Mouse (Mus musculus) frontal cortex, adult 2 months (tissue): ENCODE data around the gene Maml3. TPM values are rescaled to one million over a fixed set of nuclear protein-coding genes. Genes with fewer than 3 reads are reported as not detected.

Experiments used
- DNase-seq, 2 experiments: peaks; one replicate each; pipeline ENCODE4 v3.0.0; 2022; ENCODE audit warnings: low spot score in 1 of 2; ENCODE audit errors: extremely low spot score in 1 of 2
- polyA plus RNA-seq: library from polyadenylated mRNA; depleted of rRNA; stranded (reverse); fragments of >200 nt; gene quantifications from 2 replicates; pipeline ENCODE4 v1.2.3, GENCODE M21; 2012; rRNA removed

Maml3 gene
- polyA plus RNA-seq = 5.6 and 6.0 TPM in 2 replicates

- peak; percentile 37 to 82 for DNase-seq
Observed at GRCm38 (mm10) chr3:52104636-52105151, at the start of gene Maml3. Maml3 (minus strand) TSS chr3:52105076.

- no peak for DNase-seq
Observed at GRCm38 (mm10) chr3:52151155-52151554, 46.3 kb upstream of the Maml3 start.

DNA sequence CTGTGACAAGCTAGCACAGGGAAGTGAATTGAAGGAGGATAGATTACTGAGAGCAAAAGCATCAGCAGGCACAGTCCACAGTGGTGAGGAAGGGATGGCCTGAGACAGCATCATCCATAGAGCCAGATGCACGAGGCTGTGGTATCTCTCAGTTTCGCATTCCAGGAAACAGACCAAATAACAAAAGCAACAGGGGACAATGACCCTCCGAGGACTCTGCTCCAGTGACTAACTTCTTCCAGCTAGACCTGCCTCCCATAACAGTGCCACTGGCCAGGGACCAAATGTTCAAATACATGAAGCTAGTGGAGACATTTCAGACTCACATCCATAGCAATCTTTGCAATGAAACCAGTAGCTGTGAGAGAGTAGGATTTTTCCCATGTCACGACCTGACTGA lies 43.4 kb upstream of the Maml3 start:
- DNase-seq = no peak

GRCm38 (mm10) chr3:52144776-52145460 lies 40.0 kb upstream of the Maml3 start:
- DNase-seq = no peak

GRCm38 (mm10) chr3:52143017-52143416 lies 38.1 kb upstream of the Maml3 start:
- no peak for DNase-seq

DNA sequence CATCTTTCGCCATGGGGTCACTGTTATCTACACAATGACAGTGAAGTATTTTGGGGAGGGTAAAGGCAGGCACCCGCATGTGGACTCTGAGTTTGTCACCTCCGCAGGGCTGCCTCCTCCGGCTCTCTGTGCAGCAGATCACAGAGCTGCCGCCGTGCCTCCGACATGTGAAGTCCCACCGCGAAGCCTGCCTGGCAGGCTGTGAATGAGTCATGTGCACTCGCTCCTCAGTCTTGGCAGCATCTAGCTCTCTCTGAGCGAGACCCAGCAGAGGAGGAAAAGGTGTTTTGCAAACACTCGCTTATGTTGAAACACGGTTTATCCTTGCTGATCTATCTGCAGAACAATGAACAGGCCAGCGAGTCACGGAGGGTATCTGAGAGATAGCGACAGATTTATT lies 35.3 kb upstream of the Maml3 start:
- peak; percentile 61 to 83 for DNase-seq

GRCm38 (mm10) chr3:52125421-52125820 lies 20.5 kb upstream of the Maml3 start:
- peak in 1 of 2 experiments; percentile 52 for DNase-seq

- no peak for DNase-seq
Observed at GRCm38 (mm10) chr3:52120858-52121257, 16.0 kb upstream of the Maml3 start.

- DNase-seq = no peak
Observed at GRCm38 (mm10) chr3:52119216-52119615, 14.3 kb upstream of the Maml3 start.

GRCm38 (mm10) chr3:52115421-52115820 lies 10.5 kb upstream of the Maml3 start:
- DNase-seq = no peak

DNA sequence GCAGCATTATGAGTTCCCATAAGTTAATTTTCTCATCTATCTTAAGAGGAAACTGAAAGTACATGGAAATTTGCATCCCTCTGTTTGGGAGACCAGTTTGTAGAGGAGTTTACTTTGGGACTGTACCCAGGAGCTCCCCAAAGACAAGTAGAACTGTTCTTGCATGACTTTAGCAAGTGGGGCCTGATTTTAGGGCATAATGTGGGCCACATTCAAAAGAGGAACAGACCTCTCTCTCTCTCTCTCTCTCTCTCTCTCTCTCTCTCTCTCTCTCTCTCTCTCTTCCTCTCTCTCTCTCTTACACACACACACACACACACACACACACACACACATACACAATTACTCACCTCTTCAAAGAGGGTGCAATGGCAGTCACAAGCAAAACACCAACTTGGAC lies 3.2 kb upstream of the Maml3 start:
- no peak for DNase-seq

- DNase-seq = peak in 1 of 2 experiments; percentile 28
Observed at GRCm38 (mm10) chr3:52105156-52105555, 280 bp upstream of the Maml3 start.

GRCm38 (mm10) chr3:52104208-52104607 lies 668 bp downstream of the Maml3 start:
- no peak for DNase-seq

GRCm38 (mm10) chr3:52103531-52104181 lies 1.2 kb downstream of the Maml3 start:
- DNase-seq = peak in 1 of 2 experiments; percentile 56

DNA sequence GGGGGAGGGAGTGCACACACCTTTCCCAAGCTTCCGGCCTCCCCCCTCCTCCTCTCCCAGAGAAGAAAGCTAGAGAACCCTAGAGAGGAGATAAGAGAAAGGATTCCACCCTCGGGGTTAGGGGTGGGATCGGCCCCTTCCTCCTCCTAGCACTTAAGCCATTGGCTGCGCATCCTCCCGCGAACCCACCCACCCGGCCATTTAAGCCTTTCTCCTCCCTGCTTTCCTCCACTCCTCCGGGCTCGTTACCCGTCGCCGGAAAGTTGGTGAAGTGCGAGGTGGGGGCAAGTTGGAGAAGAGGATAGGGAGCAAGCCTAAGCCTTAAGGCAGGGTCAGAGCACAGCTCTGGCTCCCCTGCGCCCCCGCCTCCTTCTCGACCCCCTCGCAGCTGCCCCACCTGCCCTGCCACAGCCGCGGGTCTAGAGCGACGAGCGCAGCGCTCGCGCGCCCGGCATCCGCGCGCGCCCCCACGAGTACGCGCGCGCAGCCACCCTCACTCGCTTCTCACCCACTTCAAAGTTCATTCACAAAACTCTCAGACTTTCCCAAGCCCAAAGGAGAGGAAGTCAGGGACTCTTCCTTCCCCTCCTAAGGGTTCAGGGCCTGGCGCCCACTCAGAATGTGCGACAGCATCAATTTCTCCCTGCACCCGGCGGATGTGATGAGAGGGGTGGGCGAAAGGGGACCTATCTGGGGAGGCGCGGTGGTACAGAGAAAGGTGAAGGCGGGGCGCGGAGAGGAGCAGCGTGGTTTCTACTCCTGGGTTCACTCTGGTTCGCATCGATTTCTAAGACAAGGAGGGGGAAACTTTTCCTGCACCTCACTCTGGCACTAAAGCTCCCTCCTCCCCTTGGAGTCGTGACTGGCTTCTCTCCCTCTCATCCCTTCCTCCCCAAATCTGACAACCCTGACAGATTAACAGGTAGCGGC lies 2.0 kb downstream of the Maml3 start:
- peak; percentile 33 to 70 for DNase-seq

- peak; percentile 46 to 71 for DNase-seq
Observed at GRCm38 (mm10) chr3:52101977-52102600, 2.8 kb downstream of the Maml3 start.

- DNase-seq = no peak
Observed at GRCm38 (mm10) chr3:52101401-52101976, 3.4 kb downstream of the Maml3 start.

- DNase-seq = peak in 1 of 2 experiments; percentile 72
Observed at GRCm38 (mm10) chr3:52100926-52101325, 4.0 kb downstream of the Maml3 start.

GRCm38 (mm10) chr3:52100306-52100705 lies 4.6 kb downstream of the Maml3 start:
- DNase-seq = no peak

DNA sequence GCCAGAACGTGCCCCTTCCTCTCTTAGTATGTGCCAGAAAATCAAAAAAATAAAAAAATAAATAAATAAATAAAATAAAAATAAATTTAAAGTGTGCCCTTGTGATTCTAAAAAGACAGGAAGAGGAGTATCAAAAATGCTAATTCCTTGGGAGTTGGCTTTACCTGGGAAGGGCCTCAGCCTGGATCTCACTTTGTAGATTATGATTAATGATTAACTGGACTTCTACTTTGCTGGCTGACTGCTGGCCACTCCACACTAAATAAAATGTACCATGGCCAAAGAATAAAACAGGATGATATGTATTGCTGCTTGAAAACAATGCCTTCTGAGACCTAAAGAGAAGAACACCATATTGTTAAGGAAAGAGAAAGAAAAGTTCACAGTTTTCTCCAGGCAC lies 5.6 kb downstream of the Maml3 start:
- DNase-seq = no peak
